Mouse (Mus musculus): ENCODE data around the gene Dock6. TPM values are rescaled to one million over a fixed set of nuclear protein-coding genes. Genes with fewer than 3 reads are reported as not detected.

Dock6 gene
- polyA plus RNA-seq, 1 experiment from 2014 or later = 5.3 TPM

GRCm38 (mm10) chr9:21758576-21759529, 93.6 kb downstream of the Dock6 start:
- H3K4me3 ChIP-seq (ENCODE audit: low read depth, low read length) = peak overlapping the region; percentile 93
- no peaks in the 10 kb centered on the region for H3K9me3 ChIP-seq (replicated peaks; ENCODE audit: control insufficient read depth, low read length)
- whole genome bisulfite sequencing (ENCODE audit: insufficient replicate concordance) = 54% methylated on average over 14 of the region's 14 CpGs
- H3K27me3 ChIP-seq (ENCODE audit: control insufficient read depth, insufficient read depth, low read depth, low read length) = no peaks in the 10 kb centered on the region
- H3K36me3 ChIP-seq (ENCODE audit: control insufficient read depth, insufficient read depth) = peaks cover 18% of the 10 kb centered on the region
- peak overlapping the region; percentile 93 for H3K9ac ChIP-seq (ENCODE audit: low read depth, low read length)
- H3K27ac ChIP-seq (ENCODE audit: low read length) = no peak overlapping the region
- peak overlapping the region; percentile 64 for H3K4me2 ChIP-seq (ENCODE audit: low read depth, low read length)
- ATAC-seq (ENCODE audit: low read depth) = no peak
- peaks cover 32% of the 10 kb centered on the region for H3K4me1 ChIP-seq (ENCODE audit: control insufficient read depth, low read depth, low read length)

- Histone ChIP-seq H3K36me3 (ENCODE audit: control insufficient read depth, insufficient read depth) (peaks cover 18% of the 10 kb centered on the region), H3K4me1 (ENCODE audit: control insufficient read depth, low read depth, low read length) (peaks cover 14% of the 10 kb centered on the region), H3K9me3 (replicated peaks; ENCODE audit: control insufficient read depth, low read length) (no peaks in the 10 kb centered on the region), H3K4me3 (ENCODE audit: low read depth, low read length) (no peak overlapping the region), H3K9ac (ENCODE audit: low read depth, low read length) (no peak overlapping the region), H3K27ac (ENCODE audit: low read length) (no peak overlapping the region), H3K27me3 (ENCODE audit: control insufficient read depth, insufficient read depth, low read depth, low read length) (no peaks in the 10 kb centered on the region), H3K4me2 (ENCODE audit: low read depth, low read length) (no peak overlapping the region)
- 79% methylated on average over 13 of the region's 13 CpGs for WGBS (ENCODE audit: insufficient replicate concordance)
- ATAC-seq (ENCODE audit: low read depth) = no peak
Measured at GRCm38 (mm10) chr9:21754516-21755321, 97.7 kb downstream of the Dock6 start.

- no peak overlapping the region for H3K4me3 ChIP-seq (ENCODE audit: low read depth, low read length)
- peaks cover 18% of the 10 kb centered on the region for H3K36me3 ChIP-seq (ENCODE audit: control insufficient read depth, insufficient read depth)
- H3K4me1 ChIP-seq (ENCODE audit: control insufficient read depth, low read depth, low read length) = peaks cover 10% of the 10 kb centered on the region
- ATAC-seq (ENCODE audit: low read depth) = no peak
- no peak overlapping the region for H3K9ac ChIP-seq (ENCODE audit: low read depth, low read length)
- H3K4me2 ChIP-seq (ENCODE audit: low read depth, low read length) = no peak overlapping the region
- H3K27me3 ChIP-seq (ENCODE audit: control insufficient read depth, insufficient read depth, low read depth, low read length) = no peaks in the 10 kb centered on the region
- WGBS (ENCODE audit: insufficient replicate concordance) = 76% methylated on average over 2 of the region's 2 CpGs
- H3K9me3 ChIP-seq (replicated peaks; ENCODE audit: control insufficient read depth, low read length) = no peaks in the 10 kb centered on the region
- no peak overlapping the region for H3K27ac ChIP-seq (ENCODE audit: low read length)
Measured at GRCm38 (mm10) chr9:21754003-21754402, 98.4 kb downstream of the Dock6 start.

- 50% methylated on average over 10 of the region's 10 CpGs for WGBS (ENCODE audit: insufficient replicate concordance)
- no peak overlapping the region for H3K4me2 ChIP-seq (ENCODE audit: low read depth, low read length)
- peak; percentile 19 for ATAC-seq (ENCODE audit: low read depth)
- H3K27ac ChIP-seq (ENCODE audit: low read length) = no peak overlapping the region
- H3K9ac ChIP-seq (ENCODE audit: low read depth, low read length) = no peak overlapping the region
- H3K4me1 ChIP-seq (ENCODE audit: control insufficient read depth, low read depth, low read length) = no peaks in the 10 kb centered on the region
- H3K27me3 ChIP-seq (ENCODE audit: control insufficient read depth, insufficient read depth, low read depth, low read length) = no peaks in the 10 kb centered on the region
- no peak overlapping the region for H3K4me3 ChIP-seq (ENCODE audit: low read depth, low read length)
- peaks cover 22% of the 10 kb centered on the region for H3K36me3 ChIP-seq (ENCODE audit: control insufficient read depth, insufficient read depth)
- no peaks in the 10 kb centered on the region for H3K9me3 ChIP-seq (replicated peaks; ENCODE audit: control insufficient read depth, low read length)
Measured at GRCm38 (mm10) chr9:21752252-21752792, 100.1 kb downstream of the Dock6 start.

GRCm38 (mm10) chr9:21751347-21751746, 101.1 kb downstream of the Dock6 start:
- H3K27me3 ChIP-seq (ENCODE audit: control insufficient read depth, insufficient read depth, low read depth, low read length) = no peaks in the 10 kb centered on the region
- H3K4me1 ChIP-seq (ENCODE audit: control insufficient read depth, low read depth, low read length) = no peaks in the 10 kb centered on the region
- no peak overlapping the region for H3K4me2 ChIP-seq (ENCODE audit: low read depth, low read length)
- no peaks in the 10 kb centered on the region for H3K9me3 ChIP-seq (replicated peaks; ENCODE audit: control insufficient read depth, low read length)
- H3K4me3 ChIP-seq (ENCODE audit: low read depth, low read length) = no peak overlapping the region
- no peak for ATAC-seq (ENCODE audit: low read depth)
- H3K36me3 ChIP-seq (ENCODE audit: control insufficient read depth, insufficient read depth) = peaks cover 21% of the 10 kb centered on the region
- H3K27ac ChIP-seq (ENCODE audit: low read length) = no peak overlapping the region
- WGBS (ENCODE audit: insufficient replicate concordance) = 61% methylated on average over 6 of the region's 6 CpGs
- no peak overlapping the region for H3K9ac ChIP-seq (ENCODE audit: low read depth, low read length)

GRCm38 (mm10) chr9:21750370-21750769, 102.1 kb downstream of the Dock6 start:
- H3K9ac ChIP-seq (ENCODE audit: low read depth, low read length) = no peak overlapping the region
- H3K9me3 ChIP-seq (replicated peaks; ENCODE audit: control insufficient read depth, low read length) = no peaks in the 10 kb centered on the region
- peaks cover 21% of the 10 kb centered on the region for H3K36me3 ChIP-seq (ENCODE audit: control insufficient read depth, insufficient read depth)
- H3K4me1 ChIP-seq (ENCODE audit: control insufficient read depth, low read depth, low read length) = no peaks in the 10 kb centered on the region
- no peaks in the 10 kb centered on the region for H3K27me3 ChIP-seq (ENCODE audit: control insufficient read depth, insufficient read depth, low read depth, low read length)
- no peak overlapping the region for H3K4me3 ChIP-seq (ENCODE audit: low read depth, low read length)
- H3K27ac ChIP-seq (ENCODE audit: low read length) = no peak overlapping the region
- no peak for ATAC-seq (ENCODE audit: low read depth)
- 67% methylated on average over 3 of the region's 3 CpGs for WGBS (ENCODE audit: insufficient replicate concordance)
- no peak overlapping the region for H3K4me2 ChIP-seq (ENCODE audit: low read depth, low read length)

Small RNAs within 50 kb of the gene (microRNA-seq; reads per million reads assigned to microRNA genes)
- gene Mir7083 = 3.9 reads per million, percentile 13 among the genes with 10 or more reads in this experiment

Other genes starting within 250 kb of the Dock6 start
- 20.2 and 23.4 TPM in 2 replicates for gene Smarca4, start 236.5 kb downstream of the Dock6 start, polyA plus RNA-seq (2015; fragmentation: Nextera tagmentation; extraction: Ambion mirVana)
- 23.9 and 29.3 TPM in 2 replicates for gene Ldlr, start 129.2 kb downstream of the Dock6 start, polyA plus RNA-seq (2015; fragmentation: Nextera tagmentation; extraction: Ambion mirVana)
- gene Spc24, start 92.3 kb downstream of the Dock6 start, polyA plus RNA-seq (2015; fragmentation: Nextera tagmentation; extraction: Ambion mirVana) = 68.0 and 75.7 TPM in 2 replicates
- gene Kank2, start 53.9 kb downstream of the Dock6 start, polyA plus RNA-seq (2015; fragmentation: Nextera tagmentation; extraction: Ambion mirVana) = 3.8 and 5.0 TPM in 2 replicates
- 51.1 and 55.7 TPM in 2 replicates for gene Angptl8, start 17.1 kb downstream of the Dock6 start, polyA plus RNA-seq (2015; fragmentation: Nextera tagmentation; extraction: Ambion mirVana)
- gene Rab3d, start 65.6 kb upstream of the Dock6 start, polyA plus RNA-seq (2015; fragmentation: Nextera tagmentation; extraction: Ambion mirVana) = 12.9 and 13.9 TPM in 2 replicates
- gene Ccdc159, start 74.8 kb upstream of the Dock6 start, polyA plus RNA-seq (2015; fragmentation: Nextera tagmentation; extraction: Ambion mirVana) = 1.3 and 1.6 TPM in 2 replicates
- gene Tmem205, start 74.9 kb upstream of the Dock6 start, polyA plus RNA-seq (2015; fragmentation: Nextera tagmentation; extraction: Ambion mirVana) = 172 and 194 TPM in 2 replicates
- 0.96 and 1.4 TPM in 2 replicates for gene Plppr2, start 84.4 kb upstream of the Dock6 start, polyA plus RNA-seq (2015; fragmentation: Nextera tagmentation; extraction: Ambion mirVana)
- 2.1 and 2.3 TPM in 2 replicates for gene Swsap1, start 103.1 kb upstream of the Dock6 start, polyA plus RNA-seq (2015; fragmentation: Nextera tagmentation; extraction: Ambion mirVana)
- gene Epor, start 110.9 kb upstream of the Dock6 start, polyA plus RNA-seq (2015; fragmentation: Nextera tagmentation; extraction: Ambion mirVana) = 115 and 116 TPM in 2 replicates
- gene Rgl3, start 136.8 kb upstream of the Dock6 start, polyA plus RNA-seq (2015; fragmentation: Nextera tagmentation; extraction: Ambion mirVana) = 0.14 and 0.32 TPM in 2 replicates
- 0.05 TPM in 1 of 2 replicates, not detected in the other for gene Ccdc151, start 150.0 kb upstream of the Dock6 start, polyA plus RNA-seq (2015; fragmentation: Nextera tagmentation; extraction: Ambion mirVana)
- gene Prkcsh, start 150.2 kb upstream of the Dock6 start, polyA plus RNA-seq (2015; fragmentation: Nextera tagmentation; extraction: Ambion mirVana) = 51.2 and 52.5 TPM in 2 replicates
- 0.04 TPM in 1 of 2 replicates, not detected in the other for gene Elavl3, start 199.4 kb upstream of the Dock6 start, polyA plus RNA-seq (2015; fragmentation: Nextera tagmentation; extraction: Ambion mirVana)
- not detected in 2 replicates for gene Gm49318, start 218.6 kb upstream of the Dock6 start, polyA plus RNA-seq (2015; fragmentation: Nextera tagmentation; extraction: Ambion mirVana)
- 5.7 and 6.2 TPM in 2 replicates for gene Zfp653, start 218.7 kb upstream of the Dock6 start, polyA plus RNA-seq (2015; fragmentation: Nextera tagmentation; extraction: Ambion mirVana)
- gene Ecsit, start 232.8 kb upstream of the Dock6 start, polyA plus RNA-seq (2015; fragmentation: Nextera tagmentation; extraction: Ambion mirVana) = 21.1 and 22.2 TPM in 2 replicates
- gene Cnn1, start 246.6 kb upstream of the Dock6 start, polyA plus RNA-seq (2015; fragmentation: Nextera tagmentation; extraction: Ambion mirVana) = 0.22 and 1.8 TPM in 2 replicates

Data from liver, embryonic 16.5 days (tissue).